Mouse (Mus musculus) 3134 (cell line): ENCODE data around the gene Ipo13.

Source experiments
- DNase-seq: peaks from one replicate; pipeline ENCODE4 v3.0.0-alpha.2; 2011; ENCODE audit warnings: low spot score; ENCODE audit not compliant: insufficient read length; ENCODE audit errors: extremely low read depth

Gene Ipo13

GRCm38 (mm10) chr4:117915489-117916105 lies 798 bp upstream of the Ipo13 start:
- no peak for DNase-seq

- DNase-seq: peak; percentile 41
Observed at GRCm38 (mm10) chr4:117914031-117914430, 768 bp downstream of the Ipo13 start.

GRCm38 (mm10) chr4:117913421-117913820 lies 1.4 kb downstream of the Ipo13 start:
- DNase-seq: no peak

GRCm38 (mm10) chr4:117912685-117913273 lies 2.0 kb downstream of the Ipo13 start:
- DNase-seq: no peak

- no peak for DNase-seq
Observed at GRCm38 (mm10) chr4:117912131-117912561, 2.7 kb downstream of the Ipo13 start.

GRCm38 (mm10) chr4:117908834-117909453 lies 5.9 kb downstream of the Ipo13 start:
- no peak for DNase-seq

GRCm38 (mm10) chr4:117906196-117906595 lies 8.6 kb downstream of the Ipo13 start:
- DNase-seq: no peak

GRCm38 (mm10) chr4:117904761-117905160 lies 10.0 kb downstream of the Ipo13 start:
- no peak for DNase-seq

- no peak for DNase-seq
Observed at GRCm38 (mm10) chr4:117904094-117904493, 10.7 kb downstream of the Ipo13 start.

- DNase-seq: no peak
Observed at GRCm38 (mm10) chr4:117898111-117898510, 16.7 kb downstream of the Ipo13 start.

GRCm38 (mm10) chr4:117896031-117896430 lies 18.8 kb downstream of the Ipo13 start:
- no peak for DNase-seq

- DNase-seq: no peak
Observed at GRCm38 (mm10) chr4:117895339-117895738, 19.5 kb downstream of the Ipo13 start.

GRCm38 (mm10) chr4:117894601-117895000 lies 20.2 kb downstream of the Ipo13 start:
- DNase-seq: no peak

- no peak for DNase-seq
Observed at GRCm38 (mm10) chr4:117893376-117893775, 21.4 kb downstream of the Ipo13 start.

GRCm38 (mm10) chr4:117891738-117892161 lies 23.0 kb downstream of the Ipo13 start, which contains the start of gene Dph2:
Gene Dph2, minus strand, starts transcription at chr4:117892032.
- peak; percentile 81 for DNase-seq

- DNase-seq: no peak
Observed at GRCm38 (mm10) chr4:117890750-117891149, 24.0 kb downstream of the Ipo13 start.

- DNase-seq: no peak
Observed at GRCm38 (mm10) chr4:117890031-117890430, 24.8 kb downstream of the Ipo13 start.

GRCm38 (mm10) chr4:117889471-117889870 lies 25.3 kb downstream of the Ipo13 start:
- no peak for DNase-seq

GRCm38 (mm10) chr4:117887920-117888319 lies 26.9 kb downstream of the Ipo13 start:
- DNase-seq: no peak

- peak; percentile 86 for DNase-seq
Observed at GRCm38 (mm10) chr4:117887133-117887532, 27.7 kb downstream of the Ipo13 start, which contains the start of gene Atp6v0b. Gene Atp6v0b, minus strand, starts transcription at chr4:117887333.

- DNase-seq: no peak
Observed at GRCm38 (mm10) chr4:117886644-117887043, 28.2 kb downstream of the Ipo13 start.

- no peak for DNase-seq
Observed at GRCm38 (mm10) chr4:117885994-117886393, 28.8 kb downstream of the Ipo13 start.
